Mouse (Mus musculus): Measurements from ENCODE around the gene Mastl. TPM values are rescaled to one million over a fixed set of nuclear protein-coding genes. Genes with fewer than 3 reads are reported as not detected.
A peak's percentile ranks its signal among the peaks of the same experiment; 100 is the strongest.

The Mastl gene
- 1.8 and 3.2 TPM in 2 replicates for polyA plus RNA-seq (2015; fragmentation: Nextera tagmentation; extraction: Ambion mirVana)

DNA sequence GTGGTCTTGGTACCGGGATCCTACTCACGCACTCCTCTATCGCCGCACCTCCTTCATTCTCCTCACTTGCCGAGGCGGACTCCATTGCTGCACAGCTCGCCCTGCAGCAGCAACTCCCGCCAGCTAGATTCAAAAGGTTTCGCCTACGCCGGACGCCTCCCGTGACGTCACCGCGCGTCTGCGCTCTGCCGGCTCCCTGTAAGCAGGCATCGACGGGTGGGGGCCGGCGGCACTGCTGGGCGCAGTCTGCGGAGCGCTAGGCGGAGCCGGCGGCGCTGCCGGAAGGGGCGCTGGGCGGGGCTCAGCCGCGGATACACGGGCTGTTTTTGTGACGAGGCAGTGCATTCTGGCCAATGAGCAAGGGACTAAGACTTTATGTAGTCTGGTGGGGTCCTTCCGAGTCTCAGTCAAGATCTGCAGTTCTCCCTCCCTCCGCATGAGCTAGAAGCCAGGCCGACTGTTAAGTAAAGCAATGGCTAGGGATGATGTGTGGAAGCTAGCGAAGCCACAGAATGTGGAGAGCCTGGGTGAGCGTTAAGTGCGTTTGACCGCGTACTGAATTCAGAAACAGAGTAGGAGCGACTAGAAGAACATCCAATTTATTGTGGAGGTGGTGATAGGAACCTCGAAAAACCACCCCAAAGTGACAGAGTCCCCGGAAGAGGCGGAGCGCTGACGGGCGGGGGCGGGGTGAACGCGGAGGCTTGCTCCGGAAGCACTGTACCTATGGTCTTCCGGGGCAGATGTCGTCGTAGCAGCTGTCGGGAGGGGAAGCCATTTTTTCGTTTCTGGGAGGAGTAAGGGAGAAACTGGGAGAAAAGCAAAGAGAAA lies at the start of gene Mastl, which contains the start of gene Yme1l1:
Gene Mastl, minus strand, starts transcription at position 248 of the 831 bp plus-strand sequence.
Gene Yme1l1, plus strand, starts transcription at position 593 of the 831 bp plus-strand sequence.
- peak within 1 kb of the TSS; percentile 100 for H3K27ac ChIP-seq (replicated peaks)
- H3K9me3 ChIP-seq (replicated peaks), result no peaks in the 10 kb centered on the region
- peak within 1 kb of the TSS; percentile 77 for H3K9ac ChIP-seq (replicated peaks)
- H3K4me1 ChIP-seq, result peaks cover 29% of the 10 kb centered on the region
- H3K27me3 ChIP-seq (replicated peaks), result no peaks in the 10 kb centered on the region
- H3K36me3 ChIP-seq, result no peaks in the 10 kb centered on the region
- peak within 1 kb of the TSS; percentile 83 for H3K4me2 ChIP-seq
- under 1% methylated on average over 61 of the region's 61 CpGs for WGBS
- peak; percentile 98 for ATAC-seq (ENCODE audit: low FRiP score)
- H3K4me3 ChIP-seq (replicated peaks), result peak within 1 kb of the TSS; percentile 83

DNA sequence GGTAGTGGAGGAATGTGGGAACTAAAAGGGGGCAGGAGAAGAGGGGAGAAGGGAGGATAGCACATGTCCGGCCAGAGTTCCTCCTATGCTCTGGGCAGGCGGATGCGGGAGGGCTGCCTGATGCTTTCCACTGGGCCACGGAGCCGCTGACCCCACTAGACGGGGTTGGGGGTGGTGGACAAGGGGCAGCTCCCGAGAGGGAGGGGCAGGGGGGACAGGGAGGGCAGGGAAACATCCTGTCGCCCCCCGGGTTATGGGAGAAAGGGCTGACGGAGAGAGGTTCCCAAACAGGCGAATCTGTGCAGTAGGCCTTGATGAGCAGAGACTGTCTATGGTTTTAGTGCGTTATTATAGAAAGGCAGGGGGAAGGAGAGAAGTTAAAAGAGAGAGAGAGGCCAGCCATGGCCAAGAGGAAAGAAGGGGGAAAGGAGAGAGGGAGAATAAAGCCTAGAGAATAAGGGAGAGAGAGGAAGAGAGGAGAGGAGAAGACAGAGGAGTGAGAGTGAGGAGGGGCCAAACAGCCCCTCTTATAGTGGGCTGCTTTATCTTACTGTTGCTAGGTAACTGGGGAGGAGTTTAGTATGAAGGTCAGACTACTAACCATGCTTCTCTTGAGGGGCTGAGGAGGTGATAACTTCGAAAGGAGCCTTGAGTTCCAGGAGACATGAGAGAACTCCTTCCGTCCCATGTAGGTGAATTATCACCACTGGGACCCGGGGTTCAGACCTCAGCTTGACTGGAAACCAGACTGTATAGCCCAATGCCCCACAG lies 47.3 kb upstream of the Mastl start:
- Histone ChIP-seq H3K9me3 (replicated peaks) (no peaks in the 10 kb centered on the region), H3K27me3 (replicated peaks) (no peaks in the 10 kb centered on the region), H3K27ac (replicated peaks) (no peak overlapping the region), H3K4me2 (no peak overlapping the region), H3K9ac (replicated peaks) (no peak overlapping the region), H3K36me3 (peaks cover 22% of the 10 kb centered on the region), H3K4me1 (no peaks in the 10 kb centered on the region), H3K4me3 (replicated peaks) (no peak overlapping the region)
- whole genome bisulfite sequencing, result 61% methylated on average over 15 of the region's 15 CpGs
- 0 out of 2 replicates have a peak, but pooled peaks have one; percentile 36 for ATAC-seq (ENCODE audit: low FRiP score)

DNA sequence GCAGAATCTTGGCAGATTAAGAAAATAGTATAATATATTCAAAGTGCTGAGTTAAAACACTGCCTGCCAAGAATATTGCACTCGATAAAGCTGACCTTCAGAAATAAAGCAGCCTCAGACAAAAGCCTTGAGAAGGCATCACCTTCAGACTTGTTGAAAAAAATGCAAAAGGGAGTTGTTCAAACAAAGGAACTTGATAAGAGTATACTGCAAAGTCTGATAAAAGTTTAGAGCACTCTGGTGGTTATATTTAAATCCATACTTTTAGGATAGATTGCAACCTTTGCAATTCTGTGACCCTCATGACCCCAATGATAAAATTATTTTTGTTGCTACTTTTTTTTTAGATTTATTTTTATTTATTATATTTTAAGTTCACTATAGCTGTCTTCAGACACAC lies 45.2 kb upstream of the Mastl start:
- 92% methylated on average over 1 of the region's 1 CpGs for WGBS

GRCm38 (mm10) chr2:23194366-23194765 lies 38.5 kb upstream of the Mastl start:
- Histone ChIP-seq H3K4me3 (replicated peaks) (no peak overlapping the region), H3K27ac (replicated peaks) (no peak overlapping the region), H3K9ac (replicated peaks) (no peak overlapping the region), H3K27me3 (replicated peaks) (no peaks in the 10 kb centered on the region), H3K36me3 (peaks cover 61% of the 10 kb centered on the region), H3K9me3 (replicated peaks) (no peaks in the 10 kb centered on the region), H3K4me2 (no peak overlapping the region), H3K4me1 (no peaks in the 10 kb centered on the region)
- ATAC-seq (ENCODE audit: low FRiP score), result no peak
- WGBS, result 83% methylated on average over 1 of the region's 1 CpGs

More for the DNA sequence above, 45.2 kb upstream of the Mastl start:
- H3K27me3 ChIP-seq (replicated peaks), result no peaks in the 10 kb centered on the region
- H3K36me3 ChIP-seq, result peaks cover 28% of the 10 kb centered on the region
- no peak overlapping the region for H3K4me2 ChIP-seq
- H3K27ac ChIP-seq (replicated peaks), result no peak overlapping the region
- H3K9ac ChIP-seq (replicated peaks), result no peak overlapping the region
- H3K4me3 ChIP-seq (replicated peaks), result no peak overlapping the region
- H3K4me1 ChIP-seq, result no peaks in the 10 kb centered on the region
- ATAC-seq (ENCODE audit: low FRiP score), result no peak
- H3K9me3 ChIP-seq (replicated peaks), result no peaks in the 10 kb centered on the region

DNA sequence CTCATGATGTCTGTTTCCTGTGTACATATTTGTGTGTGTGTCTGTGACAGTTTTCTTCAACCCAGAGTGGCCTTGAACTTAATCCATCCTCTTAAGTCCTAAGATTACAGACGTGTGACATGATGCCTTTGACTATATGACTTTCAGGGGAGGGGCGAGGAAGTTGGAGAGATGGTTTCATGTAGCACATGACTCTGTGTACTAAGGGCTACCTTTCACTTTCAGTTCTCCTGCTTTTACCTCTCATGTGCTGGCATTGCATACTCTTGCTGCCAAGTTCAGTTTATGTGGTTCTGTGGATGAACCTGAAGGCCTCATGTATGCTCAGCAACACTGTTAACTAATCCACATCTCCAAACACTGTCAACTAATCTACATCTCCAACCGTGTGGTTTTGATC lies 16.5 kb upstream of the Mastl start:
- H3K9me3 ChIP-seq (replicated peaks), result no peaks in the 10 kb centered on the region
- H3K4me2 ChIP-seq, result no peak overlapping the region
- no peak overlapping the region for H3K27ac ChIP-seq (replicated peaks)
- no peak overlapping the region for H3K9ac ChIP-seq (replicated peaks)
- H3K27me3 ChIP-seq (replicated peaks), result no peaks in the 10 kb centered on the region
- no peak overlapping the region for H3K4me3 ChIP-seq (replicated peaks)
- H3K36me3 ChIP-seq, result peaks cover 66% of the 10 kb centered on the region
- ATAC-seq (ENCODE audit: low FRiP score), result no peak
- H3K4me1 ChIP-seq, result no peaks in the 10 kb centered on the region
- WGBS, result 95% methylated on average over 3 of the region's 3 CpGs

DNA sequence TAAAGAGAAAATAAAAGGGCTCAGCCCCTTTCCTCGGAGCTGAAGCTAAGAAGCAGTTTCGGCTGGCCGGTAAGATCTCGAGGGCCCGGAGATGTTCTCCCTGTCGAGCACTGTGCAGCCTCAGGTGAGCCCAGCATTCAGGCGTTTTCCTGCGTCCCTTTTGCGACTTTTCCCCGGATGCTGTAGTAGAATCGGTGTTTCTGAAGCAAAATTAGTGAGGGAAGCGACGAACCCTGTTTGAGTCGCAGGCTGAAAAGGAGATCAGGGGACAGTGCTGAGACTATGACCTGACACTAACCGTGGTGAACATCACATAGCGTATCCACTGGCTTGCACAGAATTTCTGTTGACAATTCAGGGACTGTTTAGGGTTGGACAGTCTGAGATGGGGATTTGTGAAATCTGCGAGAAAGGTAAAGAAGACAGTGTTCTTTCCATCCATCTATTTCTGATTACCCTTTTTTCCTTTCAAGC lies 821 bp upstream of the Mastl start:
- peak; percentile 29 for ATAC-seq (ENCODE audit: low FRiP score)
- H3K4me1 ChIP-seq, result peaks cover 29% of the 10 kb centered on the region
- peak overlapping the region; percentile 83 for H3K4me3 ChIP-seq (replicated peaks)
- H3K9ac ChIP-seq (replicated peaks), result peak overlapping the region; percentile 77
- no peaks in the 10 kb centered on the region for H3K27me3 ChIP-seq (replicated peaks)
- H3K27ac ChIP-seq (replicated peaks), result peak overlapping the region; percentile 100
- peak overlapping the region; percentile 83 for H3K4me2 ChIP-seq
- WGBS, result under 1% methylated on average over 17 of the region's 17 CpGs
- no peaks in the 10 kb centered on the region for H3K9me3 ChIP-seq (replicated peaks)
- peaks cover 3% of the 10 kb centered on the region; the same call in 1 of the 2 replicates for H3K36me3 ChIP-seq

DNA sequence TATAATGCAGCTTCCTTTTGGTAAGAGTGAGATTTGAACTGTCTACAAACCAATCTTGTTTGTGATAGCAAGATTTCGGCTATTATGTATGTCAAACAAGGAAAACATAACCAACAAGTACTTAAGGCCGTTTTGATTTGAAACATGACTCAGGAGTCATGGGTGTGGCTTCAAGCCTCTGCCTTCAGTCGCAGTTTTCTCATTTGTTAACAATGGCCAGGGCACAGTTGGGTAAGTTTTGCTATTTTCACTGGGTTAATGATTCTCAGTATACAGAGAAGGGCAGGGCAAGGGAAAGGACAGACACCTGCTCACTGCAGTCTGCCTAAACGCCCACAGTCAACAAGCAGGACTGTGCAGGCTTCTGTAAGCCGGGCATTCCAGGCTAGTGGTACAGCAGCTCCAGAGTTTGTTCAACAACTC lies 614 bp downstream of the Mastl start:
- Histone ChIP-seq H3K36me3 (no peaks in the 10 kb centered on the region), H3K4me3 (replicated peaks) (peak overlapping the region; percentile 83), H3K27me3 (replicated peaks) (no peaks in the 10 kb centered on the region), H3K9me3 (replicated peaks) (no peaks in the 10 kb centered on the region), H3K27ac (replicated peaks) (0 out of 2 replicates have a peak overlapping the region, but pooled peaks have one; percentile 100), H3K4me2 (peak overlapping the region; percentile 83), H3K9ac (replicated peaks) (peak overlapping the region; percentile 77), H3K4me1 (peaks cover 29% of the 10 kb centered on the region)
- 8% methylated on average over 5 of the region's 5 CpGs for WGBS
- ATAC-seq (ENCODE audit: low FRiP score), result no peak

DNA sequence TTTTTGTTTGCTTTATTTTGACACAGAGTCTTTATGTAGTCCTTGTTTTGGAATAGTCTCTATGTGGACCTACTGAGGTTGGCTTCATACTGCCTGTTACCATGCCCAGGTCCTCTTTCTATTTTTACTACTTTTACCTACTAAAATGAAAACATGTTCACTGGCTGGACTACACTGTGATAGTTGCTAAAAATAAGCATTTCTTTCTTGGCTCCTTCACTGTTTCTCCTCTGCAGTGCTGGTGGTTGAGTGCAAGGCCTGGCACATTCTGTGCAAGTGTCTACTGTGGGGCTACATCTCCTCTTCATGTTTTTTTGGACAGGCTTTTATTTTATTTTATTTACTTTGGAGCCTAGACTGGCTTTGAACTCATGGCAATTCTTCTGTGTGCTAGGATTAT lies 36.3 kb downstream of the Mastl start:
- ATAC-seq (ENCODE audit: low FRiP score), result no peak
- H3K4me3 ChIP-seq (replicated peaks), result no peak overlapping the region
- H3K36me3 ChIP-seq, result peaks cover 9% of the 10 kb centered on the region; the same call in 1 of the 2 replicates
- no peak overlapping the region for H3K27ac ChIP-seq (replicated peaks)
- H3K4me2 ChIP-seq, result no peak overlapping the region
- H3K9me3 ChIP-seq (replicated peaks), result no peaks in the 10 kb centered on the region
- H3K4me1 ChIP-seq, result no peaks in the 10 kb centered on the region
- no peaks in the 10 kb centered on the region for H3K27me3 ChIP-seq (replicated peaks)
- H3K9ac ChIP-seq (replicated peaks), result no peak overlapping the region

DNA sequence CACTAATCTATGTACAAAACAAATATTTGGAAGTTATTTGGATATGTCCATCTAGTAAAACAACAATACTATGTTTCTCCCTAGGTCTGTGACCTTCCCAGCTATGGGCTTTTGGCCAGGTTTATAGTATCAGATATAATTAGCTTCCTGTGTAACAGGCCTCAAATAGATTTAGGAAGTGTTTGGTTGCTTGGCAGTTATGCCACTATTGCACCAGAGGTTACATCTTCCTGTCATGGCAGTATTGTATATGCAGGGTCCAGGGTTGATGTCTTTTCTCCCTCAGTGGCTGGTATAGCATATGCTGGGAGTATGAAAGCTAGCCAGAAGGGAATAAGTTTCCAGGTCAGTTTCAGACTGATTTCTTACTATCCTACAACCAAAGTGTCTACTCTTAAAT lies 53.6 kb downstream of the Mastl start:
- no peaks in the 10 kb centered on the region for H3K4me1 ChIP-seq
- H3K9me3 ChIP-seq (replicated peaks), result no peaks in the 10 kb centered on the region
- H3K4me2 ChIP-seq, result no peak overlapping the region
- no peak for ATAC-seq (ENCODE audit: low FRiP score)
- no peak overlapping the region for H3K27ac ChIP-seq (replicated peaks)
- H3K36me3 ChIP-seq, result peaks cover 17% of the 10 kb centered on the region
- H3K9ac ChIP-seq (replicated peaks), result no peak overlapping the region
- no peak overlapping the region for H3K4me3 ChIP-seq (replicated peaks)
- H3K27me3 ChIP-seq (replicated peaks), result no peaks in the 10 kb centered on the region

- H3K36me3 ChIP-seq, result peaks cover 49% of the 10 kb centered on the region
- no peaks in the 10 kb centered on the region for H3K27me3 ChIP-seq (replicated peaks)
- H3K9ac ChIP-seq (replicated peaks), result no peak overlapping the region
- H3K4me3 ChIP-seq (replicated peaks), result no peak overlapping the region
- no peak overlapping the region for H3K27ac ChIP-seq (replicated peaks)
- H3K4me2 ChIP-seq, result no peak overlapping the region
- no peaks in the 10 kb centered on the region for H3K9me3 ChIP-seq (replicated peaks)
- no peaks in the 10 kb centered on the region for H3K4me1 ChIP-seq
- no peak for ATAC-seq (ENCODE audit: low FRiP score)
These were observed 58.8 kb downstream of the Mastl start for GRCm38 (mm10) chr2:23097028-23097427.

DNA sequence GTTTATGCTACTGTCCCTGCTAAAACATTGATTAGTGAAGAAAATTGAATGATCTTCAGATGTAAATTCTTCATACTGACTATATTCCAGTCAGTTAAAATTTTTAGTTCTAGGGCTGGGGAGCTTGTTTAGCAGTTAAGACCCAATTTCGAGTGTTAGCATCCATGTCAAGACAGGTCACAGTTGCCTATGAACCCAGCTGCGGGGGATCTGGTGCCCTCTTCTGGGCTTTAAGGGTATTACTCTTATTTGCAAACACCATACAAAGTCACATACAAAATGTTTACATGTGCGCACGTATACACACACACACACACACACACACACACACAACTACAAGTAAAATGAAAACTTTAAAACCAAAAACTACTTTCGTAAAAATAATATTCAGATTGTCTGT lies 63.6 kb downstream of the Mastl start:
- no peak for ATAC-seq (ENCODE audit: low FRiP score)
- H3K4me1 ChIP-seq, result no peaks in the 10 kb centered on the region
- no peak overlapping the region for H3K4me2 ChIP-seq
- no peak overlapping the region for H3K4me3 ChIP-seq (replicated peaks)
- H3K27me3 ChIP-seq (replicated peaks), result no peaks in the 10 kb centered on the region
- H3K9ac ChIP-seq (replicated peaks), result no peak overlapping the region
- no peaks in the 10 kb centered on the region for H3K9me3 ChIP-seq (replicated peaks)
- peaks cover 77% of the 10 kb centered on the region for H3K36me3 ChIP-seq
- 55% methylated on average over 5 of the region's 5 CpGs for WGBS
- H3K27ac ChIP-seq (replicated peaks), result no peak overlapping the region

Measured in neural tube, embryonic 15.5 days (tissue).